Mouse (Mus musculus): ENCODE measurements at regions not wholly inside any gene's neighbourhood (a gene's known extent, or its start where the extent isn't known, plus 50 kb on each side); places are given as distances from the start of the nearest gene placed in this dataset.

- peak; percentile 41 for DNase-seq (ENCODE audit: low spot score)
These were observed 53.7 kb upstream of the Sox9 start for GRCm38 (mm10) chr11:112728154-112728952.
